ENCODE assay signal across 13 mouse cellular contexts in genomic region chr19:18890216-18890615, GRCm38 (mm10).
DNase-seq lines count a peak whose midpoint lies in the region; ATAC-seq and TF ChIP-seq lines count a peak whose summit lies in the region.
"Had no signal": no experiment of that assay in that cellular context is flagged by ENCODE, and none has a peak within 500 bp of the region (broad histone marks: within the 10 kb centered on the region; RNA-seq: fewer than 3 reads in every experiment).

No protein-coding gene starts in this region.

- H3K4me2 ChIP-seq in kidney, postnatal 0 days (ENCODE audit: low read length) = no peak overlapping the region
- H3K4me2 ChIP-seq in hindbrain, postnatal 0 days (ENCODE audit: low read depth, low read length) = no peak overlapping the region
- H3K4me2 ChIP-seq in neural tube, embryonic 14.5 days (ENCODE audit: low read depth, low read length) = no peak overlapping the region
- H3K4me2 ChIP-seq: stomach, embryonic 15.5 days had no signal

- peak; percentile 4 for DNase-seq in kidney, postnatal 0 days (ENCODE audit: low spot score)
- no peak for DNase-seq in kidney, postnatal 14 days
- DNase-seq in adrenal gland, postnatal 25 days = peak; percentile 13
- DNase-seq in hindbrain, postnatal 0 days (ENCODE audit: low spot score) = no peak
- no peak for DNase-seq in gastrocnemius, adult 2 months
- no peak for DNase-seq in thymus, postnatal 25 days
- no peak for DNase-seq in heart, postnatal 10 days
- DNase-seq: cerebellum, adult 2 months; gastrocnemius, postnatal 36 days; liver, postnatal 0 days had no signal

- no peak overlapping the region for H3K9ac ChIP-seq in kidney, postnatal 0 days (ENCODE audit: low read depth, low read length)
- H3K9ac ChIP-seq in hindbrain, postnatal 0 days (replicated peaks; ENCODE audit: low read length) = no peak overlapping the region
- no peak overlapping the region for H3K9ac ChIP-seq in neural tube, embryonic 14.5 days (replicated peaks; ENCODE audit: low read depth, low read length)
- H3K9ac ChIP-seq: embryonic facial prominence, embryonic 13.5 days; liver, postnatal 0 days; stomach, embryonic 15.5 days had no signal

- H3K4me3 ChIP-seq in kidney, postnatal 0 days (replicated peaks; ENCODE audit: low read depth, low read length) = no peak overlapping the region
- H3K4me3 ChIP-seq in hindbrain, postnatal 0 days (ENCODE audit: low read length) = no peak overlapping the region
- H3K4me3 ChIP-seq in neural tube, embryonic 14.5 days (ENCODE audit: low read depth, low read length) = no peak overlapping the region
- H3K4me3 ChIP-seq in gastrocnemius, adult 2 months = no peak overlapping the region
- H3K4me3 ChIP-seq: embryonic facial prominence, embryonic 13.5 days; stomach, embryonic 15.5 days had no signal

- H3K4me1 ChIP-seq in kidney, postnatal 0 days (replicated peaks; ENCODE audit: insufficient read depth, low read length) = no peaks in the 10 kb centered on the region
- H3K4me1 ChIP-seq in hindbrain, postnatal 0 days (ENCODE audit: insufficient read depth, low read length) = peaks cover 15% of the 10 kb centered on the region; the same call in 1 of the 2 replicates
- peaks cover 3% of the 10 kb centered on the region; the same call in 1 of the 2 replicates for H3K4me1 ChIP-seq in neural tube, embryonic 14.5 days (ENCODE audit: control insufficient read depth, insufficient read depth, low read length)

- no peaks in the 10 kb centered on the region for H3K9me3 ChIP-seq in kidney, postnatal 0 days (replicated peaks; ENCODE audit: low read length)
- no peaks in the 10 kb centered on the region for H3K9me3 ChIP-seq in hindbrain, postnatal 0 days (ENCODE audit: low read length)
- no peaks in the 10 kb centered on the region for H3K9me3 ChIP-seq in neural tube, embryonic 14.5 days (ENCODE audit: control insufficient read depth, low read length)
- H3K9me3 ChIP-seq: embryonic facial prominence, embryonic 13.5 days; stomach, embryonic 15.5 days had no signal

- no peaks in the 10 kb centered on the region for H3K27me3 ChIP-seq in kidney, postnatal 0 days (ENCODE audit: insufficient read depth, low read length)
- H3K27me3 ChIP-seq in hindbrain, postnatal 0 days (ENCODE audit: insufficient read depth, low read length) = no peaks in the 10 kb centered on the region
- H3K27me3 ChIP-seq in neural tube, embryonic 14.5 days (ENCODE audit: control insufficient read depth, insufficient read depth, low read length) = no peaks in the 10 kb centered on the region
- H3K27me3 ChIP-seq: embryonic facial prominence, embryonic 13.5 days; stomach, embryonic 15.5 days had no signal

- WGBS in kidney, postnatal 0 days = 72% methylated on average over 4 of the region's 4 CpGs
- WGBS in hindbrain, postnatal 0 days = 65% methylated on average over 4 of the region's 4 CpGs
- 75% methylated on average over 4 of the region's 4 CpGs for WGBS in neural tube, embryonic 14.5 days

- TF ChIP-seq CTCF in kidney, postnatal 0 days (IDR thresholded peaks at IDR 0.05; ENCODE audit: low read depth) = no peak
- no peak; the same call in 1 of the 2 replicates for TF ChIP-seq CTCF in hindbrain, postnatal 0 days (IDR thresholded peaks at IDR 0.05; ENCODE audit: low read depth)
- TF ChIP-seq CTCF in gastrocnemius, adult 2 months (IDR thresholded peaks at IDR 0.05) = no peak

- intact Hi-C loops in gastrocnemius, adult 2 months (cut with DNase I) = no loop called here
- intact Hi-C loops in heart, postnatal 10 days (cut with DNase I) = no loop called here

- no peak overlapping the region for H3K27ac ChIP-seq in kidney, postnatal 0 days
- peak overlapping the region; percentile 83; the same call in 1 of the 2 replicates for H3K27ac ChIP-seq in hindbrain, postnatal 0 days
- peak overlapping the region; percentile 36 for H3K27ac ChIP-seq in neural tube, embryonic 14.5 days (ENCODE audit: low read depth, low read length)
- no peak overlapping the region for H3K27ac ChIP-seq in gastrocnemius, adult 2 months
- H3K27ac ChIP-seq: embryonic facial prominence, embryonic 13.5 days; stomach, embryonic 15.5 days had no signal

- no peaks in the 10 kb centered on the region for H3K36me3 ChIP-seq in kidney, postnatal 0 days (ENCODE audit: insufficient read depth, low read length)
- H3K36me3 ChIP-seq in hindbrain, postnatal 0 days (ENCODE audit: insufficient read depth, low read length) = no peaks in the 10 kb centered on the region
- no peaks in the 10 kb centered on the region for H3K36me3 ChIP-seq in neural tube, embryonic 14.5 days (ENCODE audit: control insufficient read depth, insufficient read depth, low read length)
- H3K36me3 ChIP-seq: embryonic facial prominence, embryonic 13.5 days; stomach, embryonic 15.5 days had no signal

- peak; percentile 88 for ATAC-seq in kidney, postnatal 0 days (replicated peaks; ENCODE audit: low FRiP score, low read depth)
- peak; percentile 48 for ATAC-seq in hindbrain, postnatal 0 days
- ATAC-seq in neural tube, embryonic 14.5 days (ENCODE audit: low read depth) = peak; percentile 57; the same call in 1 of the 2 replicates
- ATAC-seq: liver, postnatal 0 days had no signal

Comparison
In these comparisons a context has a peak if more than half of its experiments do, and no peak if none do; other contexts are left out.
1. DNase-seq: peak in kidney, postnatal 0 days (single experiment) and adrenal gland, postnatal 25 days (single experiment); none in kidney, postnatal 14 days (single experiment), hindbrain, postnatal 0 days (single experiment), gastrocnemius, adult 2 months (single experiment), thymus, postnatal 25 days (single experiment) and heart, postnatal 10 days (0 of 2).
2. H3K27ac ChIP-seq: peak in hindbrain, postnatal 0 days (single experiment) and neural tube, embryonic 14.5 days (single experiment); none in kidney, postnatal 0 days (single experiment) and gastrocnemius, adult 2 months (single experiment).
3. Peak in every context shown above with its lines, with median percentiles within 50 percentile points of each other: ATAC-seq.